Mouse (Mus musculus) 416B (cell line): ENCODE measurements around the gene Bhmt.

ENCODE experiments used
- DNase-seq: peaks from one replicate; pipeline ENCODE4 v3.0.0; 2011; ENCODE audit warnings: low read depth

The Bhmt gene

DNA sequence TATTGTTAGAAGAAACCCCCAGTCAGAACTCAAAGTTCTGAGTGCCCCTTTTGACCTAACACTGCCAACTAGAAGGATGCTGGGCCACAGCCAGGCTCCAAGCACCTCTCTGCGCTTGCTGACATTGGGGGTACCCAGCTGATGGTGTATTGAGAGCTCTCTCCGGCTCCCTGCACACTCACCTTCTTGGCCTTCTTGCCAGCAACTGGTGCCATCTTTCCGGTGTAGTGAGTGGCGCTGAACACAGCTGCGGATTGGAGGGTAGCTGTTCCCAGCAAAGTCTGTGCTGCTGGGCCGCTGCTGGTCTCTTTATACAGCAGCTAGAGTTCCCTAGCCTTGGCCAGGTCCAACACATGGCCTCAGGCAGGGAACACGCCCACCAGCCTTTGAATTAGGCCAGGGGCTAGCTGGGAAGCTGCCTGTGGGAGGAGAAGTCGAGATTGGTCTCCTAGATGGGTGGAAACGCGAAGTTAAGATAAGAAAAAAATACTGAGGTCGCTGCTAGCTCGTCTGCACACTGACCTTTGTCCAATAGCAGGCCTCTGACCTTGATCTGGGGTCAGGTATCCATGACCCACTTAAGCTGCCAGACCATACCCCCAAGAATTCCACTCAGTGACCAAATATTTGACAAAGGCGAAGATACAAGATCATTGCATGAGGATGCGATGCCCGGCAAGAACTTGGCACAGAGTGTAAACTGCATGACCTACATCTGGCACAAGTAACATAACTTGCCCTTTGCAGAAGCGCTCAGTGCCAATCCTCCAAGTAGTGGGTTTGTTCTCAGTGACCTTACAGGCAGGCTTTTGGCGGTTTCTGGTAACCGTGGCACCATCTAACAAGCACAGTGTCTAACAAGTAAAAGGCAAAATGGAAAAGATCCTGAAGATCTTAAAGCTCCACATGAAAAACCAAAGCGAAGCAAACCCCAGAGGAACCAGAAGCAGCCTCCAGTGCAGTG lies at the start of gene Bhmt:
Bhmt (minus strand) TSS at position 680 of the 964 bp plus-strand sequence.
- DNase-seq = no peak

DNA sequence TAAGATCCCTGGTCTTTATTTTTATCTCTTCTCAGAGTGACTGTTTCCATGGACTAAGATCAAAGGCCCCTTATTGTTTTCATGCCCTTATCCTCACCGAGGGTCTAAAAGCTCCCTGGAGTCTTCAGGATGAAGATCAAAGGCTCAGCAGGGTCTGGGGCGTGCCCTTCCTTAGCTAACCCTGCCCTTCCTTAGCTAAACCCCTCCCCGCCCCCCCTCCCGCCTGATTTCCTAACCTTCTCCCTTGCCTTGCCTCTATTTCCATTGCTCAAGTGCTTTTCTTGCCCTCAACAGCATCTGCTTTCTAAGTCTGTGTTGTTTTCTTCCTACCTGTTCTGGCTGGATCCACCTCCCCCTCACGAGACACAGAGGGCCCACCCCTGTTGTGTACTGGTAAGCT lies 49.6 kb upstream of the Bhmt start:
- DNase-seq = no peak

DNA sequence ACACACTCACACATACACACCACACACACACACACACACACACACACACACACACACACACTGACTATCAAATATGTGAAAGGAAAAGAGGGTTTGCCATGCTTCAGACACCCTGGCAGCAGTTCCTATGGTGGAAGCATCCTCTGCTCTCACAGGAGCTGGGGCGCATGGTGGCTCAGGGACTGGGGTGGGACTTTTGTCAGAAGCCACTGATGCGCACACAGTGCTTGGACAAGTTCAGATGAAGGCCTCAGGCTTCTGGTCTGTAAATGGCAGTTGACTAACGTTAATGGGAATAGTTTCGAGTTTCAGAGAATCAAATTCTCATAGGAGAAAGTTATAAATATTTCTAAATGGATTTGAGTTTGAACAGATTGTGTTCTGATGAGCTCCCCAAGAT lies 47.5 kb upstream of the Bhmt start:
- no peak for DNase-seq

DNA sequence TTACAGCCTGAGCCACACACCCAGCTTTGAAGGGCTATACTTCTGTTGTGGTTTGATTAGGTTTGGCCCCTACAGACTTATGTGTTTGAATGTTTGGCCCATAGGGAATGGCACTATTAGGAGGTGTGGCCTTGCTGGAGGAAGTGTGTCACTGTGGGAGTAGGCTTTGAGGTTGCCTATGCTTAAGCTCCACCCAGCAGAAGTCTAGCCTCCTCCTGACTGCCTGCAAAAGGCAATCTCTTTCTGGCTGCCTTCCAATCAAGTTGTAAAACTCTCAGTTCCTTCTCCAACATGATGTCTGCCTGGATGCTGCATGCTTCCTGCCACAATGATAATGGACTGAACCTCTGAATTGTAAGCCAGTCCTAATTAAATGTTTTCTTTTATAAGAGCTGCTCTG lies 45.6 kb upstream of the Bhmt start:
- DNase-seq = peak; percentile 76

DNA sequence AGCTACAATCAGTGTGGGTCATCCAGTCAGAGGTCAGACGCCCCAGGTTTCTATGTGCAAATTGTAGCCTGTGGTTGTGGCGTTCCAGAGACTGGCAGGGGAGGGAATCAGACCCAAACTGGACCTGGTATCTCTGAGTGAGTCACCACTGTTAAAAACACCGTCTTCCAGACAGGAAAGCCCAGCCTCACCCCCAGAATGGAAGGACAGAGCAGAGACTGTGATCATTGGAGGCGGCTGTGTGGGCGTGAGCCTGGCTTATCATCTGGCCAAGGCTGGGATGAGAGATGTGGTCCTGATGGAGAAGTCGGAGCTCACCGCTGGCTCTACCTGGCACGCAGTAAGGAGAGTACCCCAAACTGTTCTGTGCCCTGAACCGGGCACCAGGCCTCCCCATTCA lies 39.1 kb upstream of the Bhmt start:
- no peak for DNase-seq

DNA sequence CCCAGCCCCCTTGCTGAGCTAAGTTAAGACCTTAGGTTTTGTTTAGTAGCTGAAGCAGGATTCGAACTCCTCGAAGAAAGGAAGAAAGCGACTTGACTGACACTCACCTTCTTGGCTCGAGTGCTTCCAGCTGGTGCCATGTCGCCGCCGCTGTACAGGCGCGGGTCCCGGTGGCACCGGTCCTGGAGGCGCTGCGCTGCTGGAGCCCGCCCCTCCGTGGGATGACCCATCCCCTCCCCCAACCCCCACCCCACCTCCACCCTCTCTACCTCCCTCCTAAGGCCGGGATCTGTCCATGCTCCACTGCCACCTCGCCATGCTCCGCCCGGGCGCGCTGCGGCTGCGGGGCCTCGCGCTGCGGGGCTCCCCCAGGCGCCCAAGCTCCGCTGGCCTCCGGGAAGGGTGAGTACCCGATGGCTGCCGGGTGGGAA lies 36.4 kb upstream of the Bhmt start, which contains the start of the genes Bhmt2 and Dmgdh:
Bhmt2 (minus strand) TSS at position 172 of the 431 bp plus-strand sequence.
Dmgdh (plus strand) TSS at position 303 of the 431 bp plus-strand sequence.
- no peak for DNase-seq

DNA sequence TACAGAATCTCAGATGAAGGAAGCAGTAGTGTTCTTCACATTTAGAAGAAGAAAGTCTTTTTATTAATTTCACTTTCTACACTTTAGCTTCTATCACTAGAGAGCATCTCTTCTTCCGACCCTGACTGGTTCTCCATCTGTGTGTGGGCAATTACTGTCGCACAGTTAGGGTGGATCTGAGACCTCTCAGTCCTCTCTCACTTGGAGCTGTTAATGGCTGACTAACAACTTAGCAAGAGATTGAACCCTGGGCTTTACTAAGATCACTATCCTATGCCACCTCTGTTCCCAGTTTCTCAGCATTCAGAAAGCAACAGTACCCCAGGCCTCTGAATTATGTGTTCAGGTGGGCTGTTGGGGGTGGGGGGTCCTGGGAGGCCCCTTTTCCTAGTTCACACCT lies 35.5 kb upstream of the Bhmt start:
- no peak for DNase-seq

DNA sequence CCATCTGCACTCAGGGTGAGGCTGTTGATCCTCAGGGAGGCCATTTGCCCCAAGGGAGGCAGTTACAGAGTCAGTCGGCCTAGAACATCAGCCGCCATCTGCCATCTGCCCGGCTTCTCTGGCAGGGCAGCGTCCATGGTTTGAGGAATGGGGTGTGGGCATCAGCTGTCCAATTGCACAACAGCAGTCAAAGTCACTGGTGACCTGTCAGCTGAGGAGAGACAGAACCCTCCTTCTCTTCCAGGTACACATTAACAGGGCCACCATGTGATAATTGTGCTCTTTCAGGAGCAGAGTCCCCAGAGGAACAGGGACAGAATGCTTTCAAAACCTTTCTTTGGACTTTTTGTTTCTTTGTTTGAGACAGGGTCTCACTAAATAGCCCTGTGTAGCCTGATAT lies 34.6 kb upstream of the Bhmt start:
- DNase-seq = no peak

DNA sequence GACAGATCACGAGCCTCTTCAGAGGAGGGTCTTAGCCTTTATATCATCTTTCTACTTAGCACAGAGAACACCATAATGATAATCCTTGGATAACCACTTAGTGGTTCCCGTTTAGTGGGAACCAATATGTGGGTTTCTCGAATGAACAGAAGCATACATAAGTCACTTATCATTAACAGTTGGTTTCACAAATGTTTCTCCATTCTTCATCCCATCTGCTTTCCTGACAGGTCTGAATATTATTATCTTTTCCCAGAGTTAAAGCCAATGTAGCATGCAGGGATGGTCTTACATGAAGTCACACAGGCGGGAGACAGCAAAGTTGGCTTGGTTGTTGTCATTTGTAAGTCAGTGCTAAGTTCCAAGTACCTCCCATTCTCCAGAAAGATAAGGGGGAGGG lies 29.8 kb upstream of the Bhmt start:
- DNase-seq = no peak

DNA sequence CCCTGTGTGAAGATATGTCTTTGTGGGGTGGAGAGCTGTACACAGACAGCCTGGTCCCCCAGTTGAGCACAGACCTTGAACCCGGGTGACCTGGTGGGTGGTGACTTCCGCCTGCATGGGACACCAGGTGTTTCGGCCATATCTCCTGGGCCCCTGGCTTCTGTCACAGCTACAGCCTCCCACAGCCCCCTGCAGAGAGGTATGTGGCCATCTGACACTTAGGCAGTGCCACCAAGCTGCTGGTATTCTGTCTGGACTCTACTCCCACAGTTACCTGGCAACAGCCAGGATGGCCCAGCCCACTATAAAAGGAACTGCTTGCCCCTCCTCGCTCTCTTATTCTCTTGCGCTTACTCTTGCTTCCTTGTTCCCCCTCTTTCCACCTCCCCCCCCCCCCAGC lies 20.2 kb upstream of the Bhmt start:
- no peak for DNase-seq

DNA sequence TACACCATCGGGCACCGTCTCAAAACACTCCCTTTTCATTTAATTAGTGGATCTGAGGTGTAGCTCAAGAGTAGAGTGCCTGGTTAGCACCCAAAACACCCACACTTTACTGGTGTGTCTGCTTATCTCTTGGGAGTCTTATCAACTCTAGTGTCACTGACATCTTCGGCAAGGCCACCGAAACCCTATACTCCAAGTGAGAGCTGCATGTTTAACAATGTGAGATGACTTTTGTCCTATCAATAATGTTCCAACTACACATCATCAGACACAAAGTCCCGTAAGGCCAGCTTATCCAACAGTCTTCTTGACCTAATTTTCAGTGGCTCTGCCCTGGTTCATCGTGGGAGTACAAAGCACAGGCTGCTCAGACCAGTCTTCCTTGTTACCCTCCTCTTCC lies 15.6 kb upstream of the Bhmt start:
- DNase-seq = no peak

DNA sequence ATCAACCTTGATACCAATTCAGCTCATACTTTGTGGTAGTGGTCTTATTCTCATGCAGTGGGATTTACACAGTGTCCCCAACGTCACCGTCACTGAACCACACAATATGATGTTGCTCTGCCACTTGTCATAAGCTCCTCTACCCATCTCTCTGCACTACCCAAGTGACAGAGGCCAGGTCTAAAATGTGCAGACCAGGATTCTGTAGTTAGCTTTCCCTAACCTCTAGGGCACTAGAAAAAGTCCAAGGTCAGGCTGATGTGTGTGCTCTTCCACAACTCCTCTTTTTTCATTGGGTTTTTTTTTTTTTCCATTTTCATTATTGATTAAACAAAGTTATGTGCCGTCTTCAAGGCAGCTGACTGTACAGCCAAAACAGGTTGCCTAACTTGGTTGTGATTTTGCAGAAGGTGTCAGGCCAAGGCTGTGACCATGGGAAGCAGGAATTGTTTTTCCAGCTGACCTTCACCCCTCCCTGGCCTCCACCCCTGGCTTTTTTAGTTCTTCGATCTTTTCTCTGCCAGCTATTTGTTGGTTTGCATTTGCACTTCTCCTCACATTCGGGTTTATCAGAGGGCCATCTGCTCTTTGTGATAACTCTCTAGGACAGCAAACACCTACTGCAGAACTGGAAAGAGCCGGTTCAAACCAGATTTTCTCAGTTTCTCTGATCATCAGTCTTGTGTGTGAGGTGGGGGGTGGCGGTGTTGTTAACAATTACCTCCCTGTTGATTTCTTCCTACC lies 10.8 kb upstream of the Bhmt start:
- no peak for DNase-seq

DNA sequence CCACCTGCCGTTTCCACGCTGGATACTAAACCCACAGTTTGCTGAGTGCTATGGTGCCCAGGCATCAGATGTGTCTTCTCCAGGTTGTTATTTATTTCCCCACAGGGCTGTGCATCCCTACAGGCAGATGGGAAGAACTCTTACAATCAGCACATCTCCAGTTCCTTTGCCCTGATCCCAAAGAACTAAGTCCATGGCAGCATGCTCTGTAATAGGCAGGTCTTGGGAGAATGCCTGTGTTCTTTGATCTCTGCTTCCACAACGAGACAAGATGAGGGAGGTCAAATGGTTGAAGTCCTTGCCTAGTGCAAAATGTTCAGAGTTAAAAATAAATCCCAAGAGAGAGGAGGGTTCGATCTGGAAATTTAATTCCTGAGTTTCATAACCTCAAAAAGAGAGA lies 1.9 kb upstream of the Bhmt start:
- DNase-seq = no peak

DNA sequence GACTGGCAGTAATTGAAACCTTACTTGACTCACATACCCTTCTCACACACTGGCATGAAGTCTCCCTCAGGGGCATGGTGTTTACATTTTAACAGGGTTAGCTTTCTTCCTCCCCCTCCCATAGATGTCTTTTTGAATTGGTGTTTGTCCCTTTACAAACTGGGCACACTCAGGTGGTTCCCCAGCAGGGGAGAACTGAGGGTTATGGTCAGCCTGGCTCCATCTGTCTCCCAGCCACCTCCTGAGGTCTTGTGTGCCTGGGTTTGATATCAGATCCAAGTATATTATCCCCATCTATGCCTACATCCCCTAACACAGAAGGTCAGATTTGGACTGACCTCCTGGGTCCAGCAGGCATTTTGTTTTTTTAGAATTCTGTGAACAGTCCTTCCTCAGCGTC lies 1.2 kb downstream of the Bhmt start:
- no peak for DNase-seq

DNA sequence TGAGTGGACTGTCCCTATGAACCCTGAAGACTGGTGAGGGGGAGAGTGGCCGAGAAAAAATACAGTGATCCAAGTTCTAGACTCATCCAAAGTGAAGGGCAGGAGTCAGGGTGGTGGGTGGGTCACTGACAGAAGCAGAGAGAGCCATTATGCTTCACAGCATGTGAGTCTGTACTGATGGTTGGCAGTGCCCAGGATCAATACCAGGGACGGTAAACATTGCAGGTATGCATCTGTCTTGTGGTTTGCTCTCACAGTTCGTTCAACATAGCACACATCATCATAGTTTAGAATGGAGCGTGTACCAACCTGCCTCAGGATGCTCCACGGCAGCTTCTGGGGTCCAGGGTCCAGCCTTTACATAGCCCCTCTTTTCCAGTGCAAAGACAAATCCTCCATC lies 4.8 kb downstream of the Bhmt start:
- no peak for DNase-seq

DNA sequence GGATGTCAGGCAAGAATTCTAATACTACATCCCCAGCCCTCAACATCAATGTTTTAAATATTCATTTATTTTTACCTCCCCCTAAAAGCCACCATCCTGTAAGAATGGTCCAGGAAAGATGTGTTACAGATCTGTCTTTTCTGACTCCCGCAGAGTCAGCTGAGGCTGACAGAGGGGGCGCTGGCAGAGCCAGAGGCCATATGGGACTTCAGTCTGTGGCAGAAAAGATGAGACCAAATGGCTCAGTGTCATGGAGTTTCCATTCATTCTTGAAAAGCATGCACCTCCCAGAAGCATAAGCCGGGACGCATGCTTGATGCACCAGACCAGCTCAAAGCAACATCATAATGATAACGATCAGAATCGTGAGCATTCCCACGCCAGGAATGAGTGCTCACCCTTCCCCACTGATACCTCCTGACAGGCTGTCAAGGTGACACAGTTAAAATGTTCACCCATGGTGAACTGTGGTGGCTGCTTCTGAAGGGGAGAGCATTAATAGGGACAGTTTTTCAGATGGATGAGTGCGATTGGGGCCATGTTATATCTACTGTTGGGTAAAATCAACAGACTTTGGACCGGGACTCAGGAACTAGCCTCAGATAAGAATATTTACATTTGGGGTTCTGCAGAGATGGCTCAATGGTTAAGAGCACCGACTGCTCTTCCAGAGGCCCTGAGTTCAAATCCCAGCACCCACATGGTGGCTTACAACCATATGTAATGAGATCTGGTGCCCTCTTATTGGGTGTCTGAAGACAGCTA lies 6.6 kb downstream of the Bhmt start:
- DNase-seq = no peak

DNA sequence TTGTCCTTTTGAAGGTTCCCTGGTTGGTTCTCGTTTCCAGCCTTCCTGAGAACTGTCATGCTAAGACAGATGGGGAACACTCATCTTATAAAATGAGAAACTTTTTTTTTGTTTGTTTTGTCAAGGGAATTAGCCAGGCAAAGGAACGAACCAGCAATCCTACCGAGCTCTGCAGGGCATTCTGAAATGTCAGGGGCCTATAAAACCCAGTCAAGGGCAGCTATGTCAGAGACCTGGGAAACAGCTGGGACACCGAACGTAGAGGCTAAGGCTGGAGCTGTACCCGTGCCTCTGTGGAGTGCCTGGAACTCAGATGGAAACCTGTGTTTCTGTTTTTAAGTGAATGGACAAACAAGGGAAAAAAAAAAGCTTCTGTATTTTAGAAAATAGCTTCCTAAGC lies 8.9 kb downstream of the Bhmt start:
- no peak for DNase-seq

DNA sequence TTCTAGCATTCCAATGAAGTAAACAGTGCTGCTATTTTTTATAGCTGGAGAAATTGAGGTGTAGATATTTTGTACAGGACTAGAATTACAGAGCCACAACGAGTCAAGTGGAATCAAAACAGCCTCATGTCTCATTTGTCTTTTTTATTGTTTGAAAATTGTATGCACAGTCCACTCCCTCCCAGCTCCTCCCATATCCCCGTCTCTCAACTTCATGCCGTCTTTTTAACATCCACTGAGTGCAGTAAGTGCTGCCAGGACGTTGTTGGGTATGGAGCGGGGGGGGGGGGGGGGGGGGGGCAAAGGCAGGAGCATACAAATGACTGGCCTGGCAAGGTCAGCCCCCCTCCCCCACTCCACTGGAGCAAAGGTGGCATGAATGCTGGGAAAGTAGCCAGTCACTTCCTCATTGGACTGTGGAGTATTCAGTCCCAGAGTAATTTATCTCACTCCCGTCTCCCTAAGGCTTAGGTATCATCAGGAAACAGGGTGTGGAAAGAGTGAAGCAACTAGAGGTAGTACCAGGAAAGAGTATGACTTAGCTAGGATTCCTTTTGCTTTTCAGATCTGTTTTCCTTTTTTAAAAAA lies 23.3 kb downstream of the Bhmt start:
- DNase-seq = peak; percentile 18

DNA sequence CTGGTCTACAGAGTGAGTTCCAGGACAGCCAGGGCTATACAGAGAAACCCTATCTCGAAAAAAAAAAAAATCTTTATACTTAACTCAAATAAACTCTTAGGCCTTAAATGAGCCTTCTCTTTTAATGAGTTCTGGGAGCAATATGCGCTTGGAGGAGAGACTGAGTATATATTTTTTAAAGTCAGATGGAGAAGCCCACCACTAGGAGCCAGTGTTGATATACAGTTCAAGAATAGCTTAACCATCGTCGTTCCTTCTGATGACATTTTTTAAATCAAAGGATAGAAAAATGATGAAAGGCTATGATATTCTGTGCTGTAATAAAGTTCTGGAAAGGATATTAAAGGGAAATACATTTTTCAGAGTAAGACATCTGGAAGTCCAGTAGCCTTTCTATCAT lies 24.0 kb downstream of the Bhmt start:
- peak; percentile 47 for DNase-seq

DNA sequence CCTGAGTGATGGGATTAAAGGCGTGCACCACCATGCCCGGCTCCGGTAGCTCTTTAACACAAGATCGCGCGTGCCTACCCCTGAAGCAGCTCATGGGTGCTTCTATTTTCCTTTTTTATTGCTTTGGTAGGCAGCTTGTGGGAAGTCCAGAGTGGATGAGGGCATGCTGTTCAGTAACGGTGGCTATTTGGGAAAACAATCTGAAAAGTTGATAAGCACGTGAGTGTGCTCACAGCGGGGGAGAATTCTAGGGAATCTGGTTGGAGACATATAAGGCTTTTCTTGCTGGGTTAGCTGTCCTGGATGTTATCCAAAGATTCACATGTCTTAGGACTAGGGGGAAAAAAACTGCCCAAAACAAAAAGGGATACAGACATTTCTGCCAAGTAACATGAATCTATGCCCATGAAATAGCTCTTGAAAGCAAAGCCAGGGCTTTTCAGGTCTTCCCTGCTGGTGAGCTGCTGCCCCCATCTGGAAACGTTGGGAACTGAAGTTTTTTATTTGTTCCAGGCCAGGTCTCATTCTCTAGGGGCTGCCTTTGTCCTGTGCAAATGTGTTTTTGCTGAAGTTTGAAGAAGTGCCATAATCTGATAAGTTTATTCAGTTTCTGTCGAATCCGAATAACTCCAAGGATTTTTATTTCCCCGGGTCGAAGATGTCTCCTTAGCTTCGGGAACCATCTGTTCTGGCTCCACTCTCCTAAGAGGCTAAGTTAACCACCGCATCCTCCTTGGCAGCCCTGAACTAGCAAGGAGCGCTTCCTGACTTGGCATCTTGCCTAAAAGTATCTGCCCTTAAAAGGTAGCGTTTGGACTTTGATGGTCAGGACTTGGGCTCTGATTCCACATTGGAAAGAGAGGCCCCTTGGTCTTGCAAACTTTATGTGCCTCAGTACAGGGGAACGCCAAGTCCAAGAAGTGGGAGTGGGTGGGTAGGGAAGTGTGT lies 24.8 kb downstream of the Bhmt start:
- peak; percentile 82 for DNase-seq

DNA sequence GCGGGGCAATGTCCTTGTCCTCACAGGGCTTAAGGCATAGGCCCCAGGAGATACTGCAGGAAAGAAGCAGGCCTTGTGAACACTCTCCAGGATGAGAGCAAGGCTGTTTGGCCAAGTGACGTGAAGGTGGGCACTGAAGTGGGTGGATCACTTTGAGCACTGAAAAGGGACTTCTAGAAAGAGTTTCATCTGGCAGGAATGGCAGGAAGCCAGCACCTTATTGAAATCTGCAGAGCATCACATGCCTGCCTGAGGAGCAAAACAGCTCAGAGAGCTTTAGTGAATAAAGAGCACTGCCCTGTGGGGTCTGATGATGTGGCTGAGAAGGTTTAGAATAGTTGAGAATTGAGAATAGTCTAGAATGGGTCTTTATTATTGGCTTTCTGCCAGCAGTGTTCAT lies 29.3 kb downstream of the Bhmt start:
- DNase-seq = no peak
